ENCODE assay signal across 8 mouse cellular contexts in genomic region chr7:45405091-45406075, GRCm38 (mm10). TPM values are rescaled to one million over a fixed set of nuclear protein-coding genes. Genes with fewer than 3 reads are reported as not detected.
DNase-seq lines count a peak whose midpoint lies in the region; ATAC-seq lines count a peak whose summit lies in the region.

TSS of gene Kcna7 (plus strand) at chr7:45405653.

- intact Hi-C loops in gastrocnemius, postnatal 36 days (cut with DNase I): loop anchor here (1.0 kb wide), 1 partner anchor 33 kb away; the partner anchor contains the start of gene Ruvbl2
- intact Hi-C loops in left cerebral cortex, postnatal 10 days (cut with DNase I): no loop called here

- ATAC-seq in inflammation-experienced regulatory T-cells, adult 6 months: peak; percentile 61
- peak; percentile 83 for ATAC-seq in megakaryocyte, adult 5-6 weeks (ENCODE audit: poor library complexity, severe bottlenecking)

- peak; percentile 83 for DNase-seq in adrenal gland, adult 2 months
- peak; percentile 67 for DNase-seq in embryo, embryonic 10 days (ENCODE audit: low spot score)
- DNase-seq in gastrocnemius, postnatal 36 days: peak; percentile 74 to 80
- DNase-seq in left cerebral cortex, postnatal 10 days (ENCODE audit: extremely low spot score in 1 of 2, low spot score in 2 of 2): peak; percentile 39 to 62
- DNase-seq in right cerebral cortex, postnatal 25 days: peak; percentile 69
- DNase-seq in yolk sac, embryonic 10.5 days (ENCODE audit: low spot score): peak; percentile 54

RNA-seq across cellular contexts. Expression of gene Kcna7, which starts in this region (rescaled TPM):
- total RNA-seq in adrenal gland, adult 2 months (2021): not detected
- not detected in 2 replicates for polyA plus RNA-seq in adrenal gland, adult 2 months (2012; rRNA removed)
- total RNA-seq in gastrocnemius, postnatal 36 days (2021): 10 to 100 TPM; 78.3 to 85.9 TPM
- polyA plus RNA-seq in inflammation-experienced regulatory T-cells, adult 6 months (2017; shearing (Covaris generic)): not detected
- total RNA-seq in left cerebral cortex, postnatal 10 days (2021): not detected
- not detected in 2 replicates for total RNA-seq in megakaryocyte, adult 5-6 weeks (2015)
- total RNA-seq in megakaryocyte, adult 5-6 weeks (2017): not detected in 2 replicates

Comparison
In these comparisons a context has a peak if more than half of its experiments do, and no peak if none do; other contexts are left out.
1. Peak in every context shown above with its lines: DNase-seq and ATAC-seq.
2. RNA of gene Kcna7 (total RNA-seq): 78.3 to 85.9 TPM in gastrocnemius, postnatal 36 days; not detected in adrenal gland, adult 2 months, not detected in left cerebral cortex, postnatal 10 days and not detected in megakaryocyte, adult 5-6 weeks; every median in the first group is over 10 times any median in the second.
3. Peak in DNase-seq in adrenal gland, adult 2 months; RNA of the gene not detected or under 1 TPM.
4. Peak in ATAC-seq in inflammation-experienced regulatory T-cells, adult 6 months; RNA of the gene not detected or under 1 TPM.
5. Peak in DNase-seq in left cerebral cortex, postnatal 10 days; RNA of the gene not detected or under 1 TPM.
6. Peak in ATAC-seq in megakaryocyte, adult 5-6 weeks; RNA of the gene not detected or under 1 TPM.